Mouse (Mus musculus) monocyte, adult 5-6 weeks (primary cell): Measurements from ENCODE around the gene Magi2. TPM values are rescaled to one million over a fixed set of nuclear protein-coding genes. Genes with fewer than 3 reads are reported as not detected.

Experiments used
- ATAC-seq: fragments of 153-309, 156-312 bp; replicated peaks from 2 replicates; pipeline ENCODE4 v1.8.0; 2017; ENCODE audit warnings: mild to moderate bottlenecking; ENCODE audit not compliant: low TSS enrichment, insufficient number of reproducible peaks, severe bottlenecking, poor library complexity, low FRiP score
- total RNA-seq: library from RNA; stranded (forward); fragments of 200-1000, 200-491, 200-594 nt; gene quantifications from 3 replicates; pipeline ENCODE4 v1.2.3, GENCODE M21; 2017

Magi2 gene
- total RNA-seq, 1 experiment from 2014 or later, result 1.5 TPM

DNA sequence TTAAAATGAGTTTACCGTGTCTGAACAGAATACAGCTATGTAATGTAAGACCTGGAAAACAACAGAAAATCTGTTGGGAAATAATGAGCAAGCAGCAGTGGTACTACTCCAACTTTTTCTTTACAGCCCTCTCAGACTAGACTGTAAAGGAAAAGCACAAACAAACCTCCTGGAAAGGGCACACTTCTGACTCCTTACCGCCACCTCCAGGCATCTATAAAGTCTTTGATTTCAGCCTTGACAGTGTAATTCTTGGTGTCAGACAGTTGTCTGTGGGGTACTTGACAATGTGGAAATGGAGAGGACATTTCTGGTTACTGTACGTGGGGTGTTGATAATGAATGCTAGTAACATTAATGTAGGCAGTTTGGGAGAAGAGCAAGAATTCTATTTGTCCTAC, 791.2 kb downstream of the Magi2 start:
- ATAC-seq, result no peak

DNA sequence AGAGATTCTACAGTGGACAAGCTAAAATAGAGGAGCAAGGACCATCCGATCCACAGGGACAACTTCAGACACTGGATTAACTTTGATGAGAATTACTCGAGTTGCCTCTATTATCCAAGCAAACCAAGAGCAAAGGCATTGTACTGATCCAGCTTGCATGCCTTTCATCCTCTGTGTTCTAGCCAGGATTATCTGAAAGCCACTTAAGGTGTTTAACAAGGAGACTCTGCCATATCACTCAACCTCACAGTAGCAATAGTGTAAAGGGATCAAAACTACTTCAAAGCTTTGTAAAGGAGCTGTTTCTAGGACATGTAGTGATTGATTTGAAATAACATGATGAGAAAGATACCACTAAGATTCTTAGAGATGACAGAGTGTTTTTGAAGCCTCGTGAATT, 819.8 kb downstream of the Magi2 start:
- ATAC-seq, result no peak

DNA sequence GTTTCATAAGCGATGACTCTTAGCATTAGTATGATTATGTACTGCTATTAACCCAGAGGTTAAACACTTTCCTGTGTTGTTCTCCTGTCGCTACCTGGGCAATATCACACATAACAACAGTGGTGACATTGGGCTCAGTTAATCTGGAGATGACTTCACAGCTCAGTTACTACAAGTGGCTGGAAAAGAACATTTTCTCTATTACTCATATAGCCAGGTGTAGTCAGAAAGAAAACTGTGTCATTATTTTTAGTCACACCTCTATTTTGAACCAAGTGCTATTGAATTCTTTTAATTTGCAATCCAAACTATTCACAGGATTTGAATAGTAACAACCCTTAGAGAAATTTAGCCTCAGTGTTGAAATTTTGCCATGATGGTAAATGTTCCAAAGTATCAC, 821.5 kb downstream of the Magi2 start:
- no peak for ATAC-seq

DNA sequence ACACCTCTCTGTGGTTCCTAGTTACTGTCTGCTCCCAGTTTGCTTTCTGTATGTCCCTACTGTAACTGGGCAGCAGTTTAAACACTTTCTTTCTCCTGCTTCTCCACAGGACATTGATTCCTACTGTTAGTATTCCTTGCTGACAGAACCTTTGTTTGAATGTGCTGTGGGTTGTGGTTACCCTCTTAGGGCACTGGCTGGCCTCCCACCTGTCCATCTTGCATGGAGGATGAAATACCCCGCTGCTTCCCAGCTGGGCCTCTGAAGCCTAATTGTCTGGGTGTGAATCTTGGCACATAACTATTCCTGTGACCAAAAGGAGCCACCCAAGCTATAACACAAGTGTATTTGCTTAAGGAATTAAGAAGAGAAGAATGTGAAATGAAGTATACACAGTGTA, 823.4 kb downstream of the Magi2 start:
- no peak for ATAC-seq

DNA sequence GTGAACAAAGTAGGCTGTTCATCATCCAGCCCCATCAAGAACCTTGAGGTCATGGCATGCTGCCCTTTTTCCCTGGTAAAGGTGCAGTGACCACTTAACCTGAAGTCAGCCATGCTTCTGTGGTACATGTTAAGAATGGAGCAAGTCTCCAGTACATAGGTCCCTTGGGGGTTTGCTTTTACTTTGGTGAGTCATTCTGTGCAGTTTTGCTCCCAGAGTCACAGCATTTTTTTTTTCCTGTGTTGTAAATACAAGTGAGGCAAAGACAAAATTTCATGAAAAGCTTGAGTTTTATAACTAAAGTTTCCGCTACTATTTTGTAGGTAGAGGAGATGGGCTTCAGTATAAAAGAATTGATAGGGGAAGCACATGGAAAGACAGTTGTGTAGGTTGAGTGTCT, 828.2 kb downstream of the Magi2 start:
- no peak for ATAC-seq

DNA sequence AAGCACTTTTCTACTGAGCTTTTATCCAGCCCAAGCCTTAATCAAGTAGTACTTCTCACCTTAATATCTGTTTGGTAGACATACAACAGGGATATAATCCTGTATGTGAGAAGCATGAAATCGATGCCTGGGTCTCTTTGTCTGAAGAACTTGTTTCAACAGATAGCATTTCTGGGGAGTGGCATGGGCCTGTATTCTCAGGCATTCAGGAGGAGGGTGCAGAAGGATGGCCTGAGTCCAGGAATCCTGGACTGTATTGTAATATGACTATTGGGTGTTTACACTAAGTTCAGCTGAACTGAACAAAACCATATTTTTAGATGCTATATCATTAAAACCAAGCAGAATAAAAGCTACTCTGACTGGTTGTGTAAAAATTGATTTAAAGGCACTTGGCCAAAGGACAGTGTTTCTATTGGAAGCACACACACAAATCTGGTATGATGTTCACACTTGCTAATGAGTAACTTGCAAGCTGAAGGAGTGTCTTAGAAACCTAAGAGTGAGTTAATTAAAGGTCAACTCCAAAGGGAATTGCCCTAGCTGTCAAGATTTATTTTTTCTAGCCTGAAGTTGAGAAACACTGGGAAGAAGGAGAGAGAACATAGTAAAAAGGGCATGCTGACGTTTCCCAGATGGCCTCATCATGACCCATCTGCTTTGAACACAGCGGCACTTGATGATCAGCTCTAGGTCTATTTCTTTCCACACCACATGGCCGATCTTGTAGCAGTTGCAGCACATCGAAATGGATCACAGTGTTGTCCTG, 829.4 kb downstream of the Magi2 start:
- no peak for ATAC-seq

DNA sequence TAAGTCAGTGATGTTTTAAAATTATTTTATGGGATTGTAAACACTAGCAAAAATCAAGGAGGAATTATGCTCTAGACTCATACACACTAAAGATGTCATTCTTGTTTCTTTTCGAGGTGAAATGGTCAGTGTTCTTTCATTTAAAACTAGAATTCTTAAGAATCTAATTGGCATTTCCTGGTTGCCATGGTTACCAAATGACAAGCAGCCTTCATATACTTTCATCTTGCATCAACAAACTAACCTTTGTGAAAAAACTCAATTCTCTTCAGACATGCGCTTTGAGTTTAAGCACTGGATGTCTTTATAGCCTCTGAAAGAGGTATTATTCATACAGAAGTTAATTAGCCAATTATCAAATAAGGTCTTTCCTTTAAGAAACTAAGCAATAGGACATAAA, 830.0 kb downstream of the Magi2 start:
- no peak for ATAC-seq

DNA sequence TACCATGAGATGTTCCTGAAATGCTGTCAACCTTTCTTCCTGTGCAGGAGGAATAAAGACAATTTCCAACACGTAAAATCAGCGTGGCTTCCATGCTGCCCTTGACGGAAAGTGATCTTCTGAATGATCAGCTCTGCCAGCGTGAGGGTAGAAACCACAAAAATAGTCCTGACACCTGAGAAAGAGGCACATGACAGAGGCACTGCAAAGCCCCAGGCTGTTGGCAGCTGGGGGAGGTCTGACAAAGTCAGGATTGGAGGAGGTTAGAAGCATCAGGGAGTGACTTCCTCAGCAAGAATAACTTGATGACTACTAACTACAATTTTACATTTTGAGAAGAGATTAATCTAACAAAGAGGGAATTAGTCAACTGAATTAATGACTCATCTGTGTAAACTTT, 835.2 kb downstream of the Magi2 start:
- no peak for ATAC-seq

DNA sequence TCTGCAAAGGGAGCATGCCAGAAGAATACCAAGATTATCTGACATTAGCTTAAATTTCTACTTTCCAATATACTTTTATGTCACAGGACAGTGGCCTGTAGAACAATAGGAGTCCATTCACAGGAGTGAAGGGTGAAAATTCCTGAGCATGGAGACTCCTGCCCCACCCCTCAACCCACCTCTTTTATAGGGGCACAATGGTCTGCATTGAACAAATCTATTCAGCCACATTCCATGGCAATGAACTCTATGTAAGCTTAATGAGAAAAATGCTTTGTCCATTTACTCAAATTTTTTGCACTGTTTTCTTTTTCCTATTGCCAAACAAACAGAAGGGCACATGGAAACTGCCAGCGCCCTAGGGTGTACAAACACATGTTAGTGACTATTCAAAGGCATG, 838.2 kb downstream of the Magi2 start:
- ATAC-seq, result no peak

DNA sequence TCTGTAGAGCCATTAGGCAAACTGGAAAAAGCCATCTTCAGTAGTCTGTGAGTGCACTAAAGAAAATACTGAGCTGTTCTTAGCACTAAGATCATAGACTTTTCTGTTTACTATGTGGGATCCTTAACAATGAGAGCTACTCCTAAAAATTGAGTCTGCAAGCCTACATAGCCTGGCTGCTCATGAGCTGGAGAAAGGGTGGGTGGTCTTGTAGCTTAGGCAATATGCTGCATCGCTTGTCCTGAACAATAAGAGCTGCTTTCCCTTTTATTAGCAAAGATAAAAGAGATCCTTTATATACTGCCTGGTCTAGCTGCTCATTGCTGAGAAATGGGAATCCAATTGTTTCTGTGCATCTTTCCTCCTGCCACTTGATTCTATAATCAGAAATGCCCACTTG, 841.7 kb downstream of the Magi2 start:
- no peak for ATAC-seq

DNA sequence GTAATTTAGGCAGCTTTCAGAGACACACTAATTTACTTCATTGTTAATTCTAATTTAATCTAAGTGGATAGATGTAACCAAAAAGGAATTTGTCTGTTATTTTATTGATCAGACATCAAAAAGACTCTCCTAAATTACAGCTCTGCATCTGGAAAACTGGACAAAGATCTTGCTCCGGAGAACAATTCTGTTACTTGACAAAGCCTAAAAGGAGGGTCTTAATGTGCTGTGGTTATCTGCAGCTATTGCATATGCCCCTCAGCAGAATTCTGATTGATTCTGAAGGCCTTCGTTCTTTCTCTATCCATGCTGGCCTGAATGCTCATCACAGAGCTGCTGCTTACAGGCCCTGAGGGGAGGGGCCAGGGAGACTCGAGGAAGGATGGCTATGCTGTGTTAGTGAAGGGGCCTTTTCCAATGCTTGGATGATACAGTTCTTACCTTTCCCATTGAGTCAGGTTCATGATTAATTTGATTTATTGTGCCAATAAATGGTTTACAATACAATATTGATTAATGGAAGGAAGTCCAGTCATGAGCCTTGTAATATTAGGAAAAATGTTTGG, 842.2 kb downstream of the Magi2 start:
- ATAC-seq, result no peak

DNA sequence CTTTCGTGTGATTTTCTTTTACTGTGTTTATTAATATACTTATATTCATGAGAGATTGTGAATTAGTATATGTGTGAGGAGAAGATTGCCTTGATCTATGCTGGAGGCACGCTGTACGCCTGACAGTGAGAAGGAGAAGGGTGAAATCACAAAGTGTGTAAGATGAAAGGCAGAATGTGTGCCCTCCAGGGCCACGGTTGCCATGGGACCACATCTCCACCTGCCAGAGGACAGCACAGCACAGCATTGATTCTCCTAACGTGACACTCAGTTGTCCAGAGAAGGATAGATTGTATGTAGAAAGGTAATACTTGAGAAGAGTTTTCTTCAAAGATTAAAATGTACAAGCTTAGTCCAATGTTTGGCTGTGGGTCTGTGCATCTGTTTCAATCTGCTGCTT, 847.3 kb downstream of the Magi2 start:
- no peak for ATAC-seq

DNA sequence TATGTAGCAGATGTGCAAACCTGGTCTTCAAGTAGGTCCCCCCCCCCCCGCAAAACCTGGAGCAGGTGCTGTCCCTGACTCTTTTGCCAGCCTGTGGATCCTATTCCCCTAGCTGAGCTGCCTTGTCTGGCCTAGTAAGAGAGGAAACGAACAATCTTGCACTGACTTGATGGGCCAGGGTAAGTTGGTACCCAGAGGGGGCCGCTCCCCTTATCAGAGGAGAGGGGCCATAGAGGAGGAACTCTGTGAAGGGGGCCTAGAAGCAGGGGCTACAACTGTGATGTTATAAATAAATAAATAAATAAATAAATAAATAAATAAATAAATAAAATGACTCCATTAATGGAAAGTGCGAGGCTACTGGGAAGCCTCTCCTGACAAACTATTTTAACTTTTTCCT, 848.0 kb downstream of the Magi2 start:
- no peak for ATAC-seq

DNA sequence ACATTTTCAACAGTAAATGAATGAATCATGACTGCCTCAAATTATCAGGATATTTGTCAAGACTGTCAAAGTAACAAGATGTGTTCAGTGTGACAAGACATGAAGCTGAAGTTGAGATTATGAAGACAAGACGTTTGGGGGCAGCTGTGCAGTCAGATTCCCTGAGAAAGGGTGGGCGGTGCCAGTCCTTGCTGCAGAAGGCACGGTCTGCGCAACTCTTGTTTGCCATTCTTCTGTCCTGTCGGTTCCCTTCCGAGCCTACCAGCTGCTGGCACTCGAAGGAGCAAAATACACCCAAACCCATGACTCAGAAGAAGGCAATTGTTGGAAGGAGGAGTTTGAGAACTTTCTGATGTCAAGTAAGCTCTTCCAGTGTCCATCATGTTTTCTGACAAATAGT, 852.1 kb downstream of the Magi2 start:
- no peak for ATAC-seq

DNA sequence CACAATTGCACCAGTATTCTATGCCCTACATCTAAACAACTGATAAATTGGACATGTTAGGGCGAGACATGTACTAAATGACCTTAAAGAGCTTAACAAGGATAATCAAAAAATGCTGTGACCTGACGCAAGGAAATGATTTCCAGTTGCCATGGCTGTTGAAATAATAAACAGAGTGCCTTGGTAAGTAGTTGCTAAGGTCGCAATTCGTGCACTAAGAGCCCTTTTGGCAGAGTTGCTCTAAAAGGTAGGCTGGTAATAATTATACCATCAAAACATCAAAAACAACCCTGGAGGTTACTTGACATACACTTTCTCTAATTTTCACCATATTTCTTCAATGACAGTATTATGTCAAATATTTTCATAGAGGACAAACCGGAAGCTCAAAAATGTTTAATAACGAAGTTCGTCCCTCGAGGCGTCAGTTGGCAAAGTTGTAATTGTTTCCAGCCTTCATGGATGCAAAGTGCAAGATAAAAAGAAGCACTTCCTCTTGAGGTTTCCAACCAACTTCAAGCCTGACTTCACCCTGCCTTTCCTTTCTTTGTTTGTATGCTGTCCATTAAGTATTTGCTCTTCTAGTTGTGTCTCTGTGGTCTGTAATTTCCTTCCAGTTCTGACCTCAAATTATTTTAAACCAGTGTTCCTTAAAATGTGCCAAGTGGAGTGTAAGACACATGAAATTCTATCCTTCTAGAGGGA, 853.9 kb downstream of the Magi2 start:
- ATAC-seq, result no peak

DNA sequence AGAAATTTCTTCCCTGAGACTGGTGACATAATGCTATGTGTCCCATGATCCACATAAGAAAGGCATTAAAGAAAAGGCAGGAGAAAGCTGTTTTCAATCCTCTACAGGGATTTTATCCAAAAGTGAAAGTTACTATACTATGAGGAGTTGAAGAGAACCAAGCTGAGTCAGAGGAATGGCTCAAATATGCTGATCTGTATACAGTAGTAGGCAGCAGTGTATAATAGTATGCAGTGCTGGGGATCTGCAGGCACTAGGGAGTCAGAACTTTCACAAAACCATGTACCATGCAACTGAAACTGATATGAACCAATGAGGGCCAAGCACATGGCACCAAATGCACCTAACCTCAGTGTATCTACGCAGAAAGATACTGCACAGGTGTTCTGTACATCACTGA, 855.5 kb downstream of the Magi2 start:
- no peak for ATAC-seq

DNA sequence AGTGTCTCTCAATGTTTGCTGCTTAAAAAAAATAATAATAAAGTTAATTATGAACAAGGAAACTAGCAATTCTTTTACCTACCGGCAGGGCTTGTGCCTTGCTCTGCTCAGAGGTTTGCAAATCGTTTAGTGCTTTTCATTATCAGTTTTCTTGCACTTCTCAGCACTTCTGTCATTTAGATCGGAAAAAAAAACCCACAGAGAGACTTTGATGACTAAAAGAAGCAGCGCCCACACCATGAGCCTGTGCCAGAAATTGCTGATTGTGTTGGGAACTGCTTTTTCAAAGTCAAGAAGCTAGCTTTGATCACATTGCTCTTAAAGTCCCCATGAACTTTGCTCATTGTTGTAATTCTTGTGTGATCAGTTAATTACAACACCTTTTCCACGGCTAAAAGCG, 860.2 kb downstream of the Magi2 start:
- ATAC-seq, result no peak

DNA sequence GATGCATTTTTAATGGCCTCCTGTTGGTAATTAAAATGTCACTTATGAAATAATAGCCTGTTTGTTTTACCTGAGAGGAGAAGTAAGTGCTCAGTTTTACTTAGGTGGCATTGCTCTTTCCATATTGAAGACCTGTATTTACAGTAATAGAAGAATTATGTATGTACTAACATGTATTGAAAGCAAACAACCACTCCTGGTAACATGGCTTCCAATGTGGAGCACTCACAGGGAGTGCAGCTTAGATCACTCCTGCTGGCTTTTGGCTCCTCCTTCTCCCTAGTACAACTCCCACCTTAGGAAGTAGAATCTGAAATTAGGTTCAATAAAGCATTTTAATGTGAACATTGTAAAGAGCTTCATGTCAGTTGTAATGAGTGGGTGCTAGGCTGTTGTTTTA, 877.0 kb downstream of the Magi2 start:
- ATAC-seq, result no peak

DNA sequence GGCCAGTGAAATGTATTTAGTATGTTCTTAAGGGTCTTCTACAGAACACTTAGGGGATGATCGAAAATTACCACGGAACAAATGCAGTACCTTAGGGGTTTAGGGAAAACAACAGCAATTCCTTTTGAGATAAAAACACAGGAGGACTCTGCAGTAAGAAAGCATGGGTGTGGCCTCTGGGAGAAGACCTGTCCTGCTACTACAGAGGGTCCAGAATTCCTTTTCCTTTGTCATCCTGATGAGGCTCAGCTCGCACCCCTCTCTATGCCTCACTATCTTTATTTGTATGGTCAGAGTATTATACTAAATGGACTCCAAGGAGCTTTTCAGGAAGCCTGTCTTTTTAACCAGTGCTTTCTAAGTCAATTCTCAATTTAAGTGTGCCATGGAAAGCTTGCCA, 877.7 kb downstream of the Magi2 start:
- ATAC-seq, result no peak

DNA sequence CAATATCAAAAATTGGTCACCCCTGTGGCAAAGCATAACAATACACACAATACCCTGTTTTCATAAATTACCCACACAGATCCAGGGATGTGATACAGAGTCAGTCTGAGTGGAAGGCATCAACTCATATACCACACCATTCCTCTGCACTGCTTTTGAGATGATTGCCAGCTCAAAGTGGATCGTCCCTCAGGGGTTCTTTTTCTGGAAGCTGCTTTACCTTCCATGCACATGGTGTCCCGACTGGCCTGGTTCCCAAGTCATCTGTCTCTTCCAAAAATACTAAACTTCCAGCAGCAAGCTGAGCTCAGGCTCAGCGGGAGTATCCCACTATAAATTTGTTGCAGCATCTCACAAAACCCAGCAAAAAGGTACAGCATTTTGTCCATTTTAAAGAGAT, 882.7 kb downstream of the Magi2 start:
- ATAC-seq, result no peak
